Mouse (Mus musculus) G1E (cell line): ENCODE data around the gene Ccdc43.

Experiments used
- CTCF ChIP-seq: IDR thresholded peaks from 2 replicates; pipeline ENCODE4 v1.5.1; 2012; ENCODE audit warnings: low read depth, low read length, inconsistent platforms, mixed read lengths
- GATA1 ChIP-seq: IDR thresholded peaks from 2 replicates; pipeline ENCODE4 v1.6.1; 2012; ENCODE audit warnings: borderline replicate concordance, low read length, inconsistent platforms, mixed read lengths
- TAL1 ChIP-seq: conservative IDR thresholded peaks from 2 replicates; pipeline ENCODE4 v1.6.1; 2012; ENCODE audit warnings: low read depth, low read length, inconsistent platforms, mixed read lengths

DNA sequence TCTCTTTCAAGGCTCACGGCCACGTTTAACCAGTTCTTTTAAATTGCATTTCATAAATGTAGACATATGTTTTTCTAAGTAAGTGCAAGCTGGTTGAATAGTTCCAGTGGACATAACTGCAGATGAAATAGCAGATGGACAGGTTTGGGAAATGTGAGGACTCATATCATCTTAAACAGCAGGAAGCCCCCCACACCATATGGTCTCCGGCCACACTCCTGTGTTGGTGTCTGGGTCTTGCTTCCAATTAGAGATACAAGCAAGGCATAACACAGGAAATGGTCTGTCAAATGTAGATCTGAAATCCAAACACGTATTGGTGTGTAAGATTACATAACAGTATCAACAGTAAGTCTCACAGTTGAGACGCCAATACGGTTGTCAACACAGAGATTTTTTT is 33.8 kb upstream of the Ccdc43 start:
- TF ChIP-seq CTCF = no peak
- TF ChIP-seq TAL1 = no peak
- no peak for TF ChIP-seq GATA1
